Mouse (Mus musculus) neural tube, embryonic 10.5 days (tissue): ENCODE data around the gene Olfr1028.

Experiments
- DNase-seq: peaks from one replicate; pipeline ENCODE4 v3.0.0-alpha.2; 2017; ENCODE audit warnings: low spot score; ENCODE audit errors: extremely low spot score

Gene Olfr1028

GRCm38 (mm10) chr2:85950137-85950536 lies at the start of gene Olfr1028:
TSS of gene Olfr1028 (plus strand) at chr2:85950437.
- no peak for DNase-seq

DNA sequence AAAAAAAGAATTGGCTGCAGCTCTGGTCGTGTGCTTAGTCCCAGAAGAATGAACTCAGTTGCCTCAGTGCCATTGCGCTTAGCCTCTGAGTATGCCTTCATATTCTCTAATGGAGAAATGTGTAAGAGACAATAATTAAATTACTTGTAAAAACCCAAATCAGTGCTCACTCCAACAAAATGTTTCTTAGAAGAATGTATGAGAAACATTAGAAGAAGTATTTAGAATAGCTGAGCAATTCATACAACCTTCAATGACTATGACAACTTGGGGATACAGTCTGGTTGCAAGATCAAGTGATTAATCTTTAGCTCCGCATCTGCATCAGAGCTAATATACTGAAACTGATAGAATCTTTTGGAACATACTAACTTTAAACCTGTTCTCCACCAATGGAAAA lies 45.3 kb upstream of the Olfr1028 start, which contains the start of gene Olfr1024:
Gene Olfr1024, minus strand, starts transcription at position 101 of the 400 bp plus-strand sequence.
- DNase-seq, result no peak

GRCm38 (mm10) chr2:85913197-85913596 lies 37.0 kb upstream of the Olfr1028 start:
- DNase-seq, result no peak

DNA sequence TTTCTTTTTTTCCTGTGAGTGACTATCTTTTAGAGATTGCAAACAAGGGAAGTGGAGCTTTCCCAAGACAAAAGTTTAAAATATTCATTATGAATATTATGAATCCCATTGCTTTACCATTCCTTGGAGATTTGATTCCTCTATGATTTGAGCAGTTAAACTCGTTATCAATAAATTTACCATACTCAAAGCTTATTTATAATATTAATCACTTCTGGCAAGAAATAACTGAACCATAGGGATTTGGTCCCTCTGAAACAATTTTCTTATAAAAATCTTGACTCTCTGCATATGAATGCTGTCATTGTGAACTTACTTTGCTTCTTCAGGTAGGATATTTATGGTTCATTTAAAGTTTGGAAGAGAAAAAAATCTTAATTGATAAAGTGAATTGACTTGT lies 35.3 kb upstream of the Olfr1028 start, which contains the start of gene Olfr1025-ps1:
Gene Olfr1025-ps1, plus strand, starts transcription at position 301 of the 400 bp plus-strand sequence.
- DNase-seq, result no peak

DNA sequence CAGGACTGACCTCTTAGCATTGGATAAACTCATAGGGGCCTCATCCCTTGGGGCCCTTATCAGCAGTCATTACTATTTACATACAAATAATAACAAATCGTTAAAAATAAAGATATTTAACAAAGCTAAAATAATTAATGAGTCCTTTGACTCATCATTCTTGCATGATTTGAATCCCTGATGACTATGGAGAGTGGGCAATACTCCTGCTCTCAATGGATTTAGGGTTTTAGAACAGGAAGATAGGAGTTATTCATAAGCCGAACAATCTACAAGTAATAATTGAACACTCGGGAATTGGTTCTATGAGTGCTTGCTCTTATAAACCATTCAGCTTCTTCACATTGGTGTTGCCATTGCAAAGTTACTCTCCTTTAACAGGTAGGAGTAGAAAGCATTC lies 29.0 kb upstream of the Olfr1028 start, which contains the start of gene Olfr1026:
Gene Olfr1026, plus strand, starts transcription at position 301 of the 400 bp plus-strand sequence.
- DNase-seq, result no peak

DNA sequence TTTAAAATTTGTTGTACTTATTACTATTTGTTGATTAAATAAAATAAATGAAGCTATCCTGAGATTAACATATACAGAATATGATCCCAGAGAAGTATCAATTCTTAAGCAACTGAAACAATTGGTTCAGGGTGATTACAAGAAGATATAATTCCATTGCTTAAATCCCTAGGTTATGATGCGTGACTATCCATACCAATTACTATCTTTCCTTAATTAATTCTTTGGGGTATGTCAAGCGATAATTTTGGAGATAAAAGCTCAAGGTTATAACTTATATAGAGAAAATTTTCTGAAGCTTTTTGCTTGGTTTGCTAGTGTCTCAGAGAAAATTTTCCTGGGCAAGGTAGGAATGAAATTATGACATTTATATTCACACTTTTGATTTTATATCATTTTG lies 23.4 kb downstream of the Olfr1028 start, which contains the start of gene Olfr1029:
Gene Olfr1029, plus strand, starts transcription at position 301 of the 400 bp plus-strand sequence.
- DNase-seq, result no peak

DNA sequence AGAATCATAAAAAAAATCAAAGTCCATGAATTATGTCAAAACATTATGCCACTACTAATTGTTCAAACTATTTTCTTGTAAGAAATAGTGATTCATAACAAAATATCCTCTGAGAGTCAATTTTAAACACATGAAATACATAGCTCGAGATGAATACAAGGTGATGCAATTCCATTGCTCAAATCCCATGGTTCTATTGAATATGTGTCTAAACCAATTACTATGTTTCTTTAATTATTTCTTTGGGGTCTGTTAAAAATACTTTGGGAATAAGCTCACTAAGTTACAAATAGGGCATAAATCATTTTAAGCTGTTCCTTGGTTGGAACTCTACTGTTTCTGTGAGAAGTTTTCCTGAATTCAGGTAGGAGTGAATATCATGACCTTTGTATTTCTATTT lies 28.7 kb downstream of the Olfr1028 start, which contains the start of gene Olfr1030:
Gene Olfr1030, plus strand, starts transcription at position 301 of the 400 bp plus-strand sequence.
- DNase-seq, result no peak

- DNase-seq, result no peak
These were observed 39.8 kb downstream of the Olfr1028 start, which contains the start of gene Olfr1031 for GRCm38 (mm10) chr2:85990004-85990403. TSS of gene Olfr1031 (plus strand) at chr2:85990304.
